In genomic region chr11:116426328-116426727, GRCm38 (mm10) we compare ENCODE assay signal across 17 mouse cellular contexts. TPM values are rescaled to one million over a fixed set of nuclear protein-coding genes. Genes with fewer than 3 reads are reported as not detected.
A peak's percentile ranks its signal among the peaks of the same experiment; 100 is the strongest.
DNase-seq lines count a peak whose midpoint lies in the region; ATAC-seq and TF ChIP-seq lines count a peak whose summit lies in the region.
"Not testable (repeated sequence)": the region's sequence is repeated elsewhere in the genome, so short reads cannot be mapped to it uniquely, and the experiment has no call there.
"Had no signal": no experiment of that assay in that cellular context is flagged by ENCODE, and none has a peak within 500 bp of the region (broad histone marks: within the 10 kb centered on the region; RNA-seq: fewer than 3 reads in every experiment).

No protein-coding gene starts in this region.

- TF ChIP-seq CTCF in ES-Bruce4 (IDR thresholded peaks at IDR 0.05; ENCODE audit: low read depth, low read length); intestine, postnatal 0 days (IDR thresholded peaks at IDR 0.05; ENCODE audit: low read depth): not testable (repeated sequence)

- H3K36me3 ChIP-seq in ES-Bruce4 (ENCODE audit: control insufficient read depth, insufficient read depth, low read length, poor library complexity, severe bottlenecking); ES-E14 (ENCODE audit: control insufficient read depth, insufficient read depth, low read length, poor library complexity, severe bottlenecking); intestine, postnatal 0 days (ENCODE audit: control insufficient read depth, insufficient read depth): not testable (repeated sequence)

- not testable (repeated sequence) for TF ChIP-seq POLR2A in ES-Bruce4 (IDR thresholded peaks at IDR 0.05; ENCODE audit: insufficient read depth, low read length)

- not testable (repeated sequence) for H3K9me3 ChIP-seq in ES-Bruce4 (replicated peaks; ENCODE audit: control insufficient read depth, insufficient read depth, low read length, poor library complexity, severe bottlenecking); ES-E14 (ENCODE audit: control insufficient read depth, insufficient read depth, low read depth, low read length); intestine, postnatal 0 days (ENCODE audit: control insufficient read depth)

- not testable (repeated sequence) for H3K4me2 ChIP-seq in intestine, postnatal 0 days (replicated peaks; ENCODE audit: low read depth)

- H3K9ac ChIP-seq in ES-Bruce4 (ENCODE audit: low read depth, poor library complexity, severe bottlenecking); ES-E14 (ENCODE audit: insufficient read depth, low read depth, low read length, poor library complexity, severe bottlenecking); intestine, postnatal 0 days (ENCODE audit: low read depth, low read length): not testable (repeated sequence)

- not testable (repeated sequence) for TF ChIP-seq EP300 in ES-Bruce4 (IDR thresholded peaks at IDR 0.05; ENCODE audit: insufficient read depth, low read depth, low read length)

- not testable (repeated sequence) for H3K27me3 ChIP-seq in ES-Bruce4 (ENCODE audit: control insufficient read depth, insufficient read depth, low read length, poor library complexity, severe bottlenecking); intestine, postnatal 0 days (replicated peaks; ENCODE audit: control insufficient read depth, insufficient read depth, low read length)

- H3K27ac ChIP-seq in ES-Bruce4 (ENCODE audit: insufficient read depth, low read length), result peak overlapping the region; percentile 29
- peak overlapping the region; percentile 10; the same call in 1 of the 2 replicates for H3K27ac ChIP-seq in ES-E14 (ENCODE audit: insufficient read depth, low read depth, low read length, poor library complexity, severe bottlenecking)
- not testable (repeated sequence) for H3K27ac ChIP-seq in intestine, postnatal 0 days (ENCODE audit: low read depth, low read length)

- not testable (repeated sequence) for H3K4me1 ChIP-seq in ES-Bruce4 (ENCODE audit: control insufficient read depth, insufficient read depth, low read length); intestine, postnatal 0 days (replicated peaks; ENCODE audit: control insufficient read depth, insufficient read depth, low read length)
- H3K4me1 ChIP-seq in ES-E14 (ENCODE audit: control insufficient read depth in 2 of 2, insufficient read depth in 2 of 2, low read length in 2 of 2, poor library complexity in 1 of 2), result peaks cover 11 to 38% of the 10 kb centered on the region in 2 experiments

- 0 out of 2 replicates have a peak, but pooled peaks have one; percentile 5 for ATAC-seq in intestine, postnatal 0 days

- H3K4me3 ChIP-seq in ES-Bruce4 (ENCODE audit: low read depth, low read length); ES-E14 (ENCODE audit: insufficient read depth in 1 of 2, low read depth in 1 of 2, low read length in 2 of 2, poor library complexity in 1 of 2, severe bottlenecking in 1 of 2); intestine, postnatal 0 days (ENCODE audit: low read depth, low read length): not testable (repeated sequence)

- 48% methylated on average over 11 of the region's 11 CpGs for WGBS in intestine, postnatal 0 days

- DNase-seq in ES-CJ7 (ENCODE audit: low read depth, low spot score), result peak; percentile 90
- DNase-seq in ES-E14 (ENCODE audit: low read depth, low spot score), result not testable (repeated sequence)
- peak; percentile 89 for DNase-seq in R1 (ENCODE audit: low read depth, low spot score)
- peak; percentile 90 for DNase-seq in ZHBTc4 (ENCODE audit: low read depth, low spot score)
- DNase-seq in heart, adult 11 months, result peak; percentile 77
- DNase-seq in testis, postnatal 10 days (ENCODE audit: low spot score), result peak; percentile 51

- in situ Hi-C loops in ES-E14 (cut with MboI; ENCODE audit: low sequenced_read_pairs in 2 of 2, unreplicated experiment in 2 of 2), result not testable (repeated sequence)

RNA-seq across cellular contexts. Expression of gene Ubald2, which starts 7.6 kb away (rescaled TPM):
- polyA plus RNA-seq in ES-Bruce4 (2011; ENCODE audit: insufficient read depth, insufficient read length, low read depth, missing spikeins), result 443 and 531 TPM in 2 replicates
- total RNA-seq in ES-E14 (2012; rRNA removed), result 106 and 117 TPM in 2 replicates
- polyA plus RNA-seq in intestine, postnatal 0 days (2015; fragmentation: Nextera tagmentation; extraction: Ambion mirVana), result 60.2 and 60.6 TPM in 2 replicates

RNA-seq across cellular contexts. Expression of gene Rnf157, which starts 13.5 kb away (rescaled TPM):
- 23.1 and 31.8 TPM in 2 replicates for polyA plus RNA-seq in ES-Bruce4 (2011; ENCODE audit: insufficient read depth, insufficient read length, low read depth, missing spikeins)
- 3.7 and 6.1 TPM in 2 replicates for total RNA-seq in ES-E14 (2012; rRNA removed)
- polyA plus RNA-seq in intestine, postnatal 0 days (2015; fragmentation: Nextera tagmentation; extraction: Ambion mirVana), result 4.9 and 6.6 TPM in 2 replicates

RNA-seq across cellular contexts. Expression of gene Qrich2, which starts 39.7 kb away (rescaled TPM):
- 0.58 and 1.3 TPM in 2 replicates for polyA plus RNA-seq in ES-Bruce4 (2011; ENCODE audit: insufficient read depth, insufficient read length, low read depth, missing spikeins)
- 0.22 and 0.37 TPM in 2 replicates for total RNA-seq in ES-E14 (2012; rRNA removed)
- 0.14 TPM in 1 of 2 replicates, not detected in the other for polyA plus RNA-seq in intestine, postnatal 0 days (2015; fragmentation: Nextera tagmentation; extraction: Ambion mirVana)
- total RNA-seq: adrenal gland, adult 18-20 months; adrenal gland, adult 2 months; adrenal gland, postnatal 10 days; adrenal gland, postnatal 14 days; adrenal gland, postnatal 25 days; adrenal gland, postnatal 36 days; MEL had no signal
- polyA plus RNA-seq: activated CD4-positive, CD25-positive, alpha-beta regulatory T cell, adult 4 months; CD4-positive, CD25-positive, alpha-beta regulatory T cell, adult 4 months had no signal
